9 mouse cellular contexts compared by ENCODE assay signal in genomic region chr14:102925769-102926443, GRCm38 (mm10). TPM values are rescaled to one million over a fixed set of nuclear protein-coding genes. Genes with fewer than 3 reads are reported as not detected.
DNase-seq lines count a peak whose midpoint lies in the region; ATAC-seq and TF ChIP-seq lines count a peak whose summit lies in the region.
"Had no signal": no experiment of that assay in that cellular context is flagged by ENCODE, and none has a peak within 500 bp of the region (broad histone marks: within the 10 kb centered on the region; RNA-seq: fewer than 3 reads in every experiment).

No protein-coding gene starts in this region.

- no peaks in the 10 kb centered on the region for H3K9me3 ChIP-seq in midbrain, embryonic 10.5 days (replicated peaks)
- H3K9me3 ChIP-seq in midbrain, embryonic 15.5 days = no peaks in the 10 kb centered on the region
- no peaks in the 10 kb centered on the region for H3K9me3 ChIP-seq in neural tube, embryonic 12.5 days
- H3K9me3 ChIP-seq: heart, embryonic 13.5 days had no signal

- no peaks in the 10 kb centered on the region for H3K79me2 ChIP-seq in heart, adult 2 months (replicated peaks; ENCODE audit: control insufficient read depth, insufficient read depth, low read length)

- 81% methylated on average over 6 of the region's 6 CpGs for WGBS in midbrain, embryonic 10.5 days
- WGBS in midbrain, embryonic 15.5 days = 73% methylated on average over 6 of the region's 6 CpGs
- WGBS in neural tube, embryonic 12.5 days = 73% methylated on average over 6 of the region's 6 CpGs
- 80% methylated on average over 6 of the region's 6 CpGs for WGBS in heart, adult 2 months

- no peak overlapping the region for H3K9ac ChIP-seq in midbrain, embryonic 15.5 days
- H3K9ac ChIP-seq in neural tube, embryonic 12.5 days = no peak overlapping the region
- no peak overlapping the region for H3K9ac ChIP-seq in heart, adult 2 months (ENCODE audit: low read depth, low read length)
- H3K9ac ChIP-seq: heart, embryonic 13.5 days had no signal

- intact Hi-C loops in heart, adult 2 months (cut with DNase I) = loop anchor here (5.0 kb wide), 1 partner anchor 41 kb away; no protein-coding TSS in a partner anchor
- intact Hi-C loops in heart, postnatal 14 days (cut with DNase I) = no loop called here

- TF ChIP-seq EP300 in heart, adult 2 months (IDR thresholded peaks at IDR 0.05; ENCODE audit: insufficient read depth, low read depth, low read length) = no peak

- peak; percentile 17 for DNase-seq in midbrain, embryonic 10.5 days (ENCODE audit: low spot score)
- peak; percentile 46 to 60 for DNase-seq in cerebellum, postnatal 25 days
- peak; percentile 76 for DNase-seq in layer of hippocampus, adult 9-11 months
- no peak for DNase-seq in testis, postnatal 14 days (ENCODE audit: low spot score)
- DNase-seq in heart, adult 2 months = no peak
- no peak for DNase-seq in heart, postnatal 14 days

- H3K4me3 ChIP-seq in midbrain, embryonic 10.5 days = no peak overlapping the region
- H3K4me3 ChIP-seq in midbrain, embryonic 15.5 days = no peak overlapping the region
- no peak overlapping the region for H3K4me3 ChIP-seq in neural tube, embryonic 12.5 days
- H3K4me3 ChIP-seq in heart, adult 2 months = no peak overlapping the region
- H3K4me3 ChIP-seq: heart, embryonic 13.5 days had no signal

- no peaks in the 10 kb centered on the region for H3K36me3 ChIP-seq in midbrain, embryonic 10.5 days
- H3K36me3 ChIP-seq in midbrain, embryonic 15.5 days (replicated peaks) = no peaks in the 10 kb centered on the region
- H3K36me3 ChIP-seq in neural tube, embryonic 12.5 days = no peaks in the 10 kb centered on the region
- no peaks in the 10 kb centered on the region; the same call in 1 of the 2 replicates for H3K36me3 ChIP-seq in heart, adult 2 months (ENCODE audit: control insufficient read depth, insufficient read depth, low read length)
- H3K36me3 ChIP-seq: heart, embryonic 13.5 days had no signal

- H3K27ac ChIP-seq in midbrain, embryonic 10.5 days (replicated peaks) = no peak overlapping the region
- no peak overlapping the region for H3K27ac ChIP-seq in midbrain, embryonic 15.5 days
- H3K27ac ChIP-seq in neural tube, embryonic 12.5 days = no peak overlapping the region
- no peak overlapping the region for H3K27ac ChIP-seq in heart, adult 2 months
- H3K27ac ChIP-seq: heart, embryonic 13.5 days had no signal

- no peaks in the 10 kb centered on the region for H3K27me3 ChIP-seq in midbrain, embryonic 10.5 days (ENCODE audit: low read depth, poor library complexity, severe bottlenecking)
- H3K27me3 ChIP-seq in midbrain, embryonic 15.5 days (replicated peaks) = no peaks in the 10 kb centered on the region
- H3K27me3 ChIP-seq in neural tube, embryonic 12.5 days (replicated peaks) = no peaks in the 10 kb centered on the region
- H3K27me3 ChIP-seq in heart, adult 2 months (ENCODE audit: control insufficient read depth, insufficient read depth, low read length) = no peaks in the 10 kb centered on the region
- H3K27me3 ChIP-seq: heart, embryonic 13.5 days had no signal

- no peak for TF ChIP-seq CTCF in heart, adult 2 months (IDR thresholded peaks at IDR 0.05)

- H3K4me1 ChIP-seq in midbrain, embryonic 10.5 days = 0 out of 2 replicates have a peak, but pooled peaks cover 3% of the 10 kb centered on the region
- H3K4me1 ChIP-seq in midbrain, embryonic 15.5 days = no peaks in the 10 kb centered on the region
- peaks cover 8% of the 10 kb centered on the region; the same call in 1 of the 2 replicates for H3K4me1 ChIP-seq in neural tube, embryonic 12.5 days
- peaks cover 2% of the 10 kb centered on the region; the same call in 1 of the 2 replicates for H3K4me1 ChIP-seq in heart, adult 2 months (ENCODE audit: control insufficient read depth, insufficient read depth, low read length)
- H3K4me1 ChIP-seq: heart, embryonic 13.5 days had no signal

- ATAC-seq in midbrain, embryonic 15.5 days (replicated peaks) = no peak; the same call in 1 of the 2 replicates
- ATAC-seq in neural tube, embryonic 12.5 days (ENCODE audit: low FRiP score, low read depth) = peak; percentile 80

- TF ChIP-seq POLR2A in heart, adult 2 months (IDR thresholded peaks at IDR 0.05; ENCODE audit: insufficient read depth, low read depth, low read length) = no peak

- no peak overlapping the region for H3K4me2 ChIP-seq in midbrain, embryonic 15.5 days
- H3K4me2 ChIP-seq in neural tube, embryonic 12.5 days (replicated peaks) = no peak overlapping the region
- H3K4me2 ChIP-seq: heart, embryonic 13.5 days had no signal

RNA-seq across cellular contexts. Expression of gene Kctd12, which starts 56.5 kb away (rescaled TPM):
- 5.6 and 6.0 TPM in 2 replicates for polyA plus RNA-seq in midbrain, embryonic 10.5 days (2016; fragmentation: Nextera tagmentation; extraction: Ambion mirVana)
- polyA plus RNA-seq in midbrain, embryonic 15.5 days (2015; fragmentation: Nextera tagmentation; extraction: Ambion mirVana) = 13.8 and 14.7 TPM in 2 replicates
- 10.6 and 13.0 TPM in 2 replicates for polyA plus RNA-seq in neural tube, embryonic 12.5 days (2016; fragmentation: Nextera tagmentation; extraction: Ambion mirVana)
- 10 to 100 TPM; 18.1 to 22.3 TPM for total RNA-seq in heart, adult 2 months (2021)
- 7.1 and 11.3 TPM in 2 replicates for polyA plus RNA-seq in heart, adult 2 months (2012; rRNA removed)
- 10 to 100 TPM; 29.7 to 29.8 TPM for total RNA-seq in heart, postnatal 14 days (2021)

Comparison
In these comparisons a context has a peak if more than half of its experiments do, and no peak if none do; other contexts are left out.
1. DNase-seq: peak in midbrain, embryonic 10.5 days (single experiment), cerebellum, postnatal 25 days (2 of 2) and layer of hippocampus, adult 9-11 months (single experiment); none in testis, postnatal 14 days (single experiment), heart, adult 2 months (0 of 2) and heart, postnatal 14 days (0 of 2).